Mouse (Mus musculus) left cerebral cortex, adult 8-10 months (tissue): Measurements from ENCODE around the gene Nipal1. TPM values are rescaled to one million over a fixed set of nuclear protein-coding genes. Genes with fewer than 3 reads are reported as not detected.

Experiments used
- DNase-seq, 2 experiments: peaks; one replicate each; pipeline ENCODE4 v3.0.0; 2022; ENCODE audit warnings: low spot score in 2 of 2
- total RNA-seq, 4 experiments: library from RNA; stranded (reverse); gene quantifications; 2 replicates each; pipeline ENCODE4 v1.2.4; 2022

The Nipal1 gene
- total RNA-seq, 4 experiments from 2014 or later = not detected

DNA sequence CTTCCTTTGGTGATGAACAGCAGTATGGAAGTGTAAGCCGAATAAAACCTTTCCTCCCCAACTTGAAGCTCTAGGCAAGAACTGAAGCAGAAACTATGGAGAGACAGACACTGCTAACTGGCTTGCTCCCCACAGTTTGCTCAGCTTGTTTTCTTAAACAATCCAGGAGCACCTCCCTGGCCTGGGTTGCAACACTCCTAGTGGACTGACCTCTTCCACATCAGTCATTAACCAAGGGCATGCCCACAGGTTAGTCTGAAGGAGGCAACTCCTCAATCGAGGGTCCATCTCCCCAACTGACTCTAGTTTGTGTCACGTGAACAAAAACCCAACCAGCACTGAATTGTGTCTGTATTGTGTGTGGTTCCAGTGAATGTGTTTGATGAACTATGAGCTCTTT lies 17.3 kb downstream of the Nipal1 start:
- DNase-seq = no peak

DNA sequence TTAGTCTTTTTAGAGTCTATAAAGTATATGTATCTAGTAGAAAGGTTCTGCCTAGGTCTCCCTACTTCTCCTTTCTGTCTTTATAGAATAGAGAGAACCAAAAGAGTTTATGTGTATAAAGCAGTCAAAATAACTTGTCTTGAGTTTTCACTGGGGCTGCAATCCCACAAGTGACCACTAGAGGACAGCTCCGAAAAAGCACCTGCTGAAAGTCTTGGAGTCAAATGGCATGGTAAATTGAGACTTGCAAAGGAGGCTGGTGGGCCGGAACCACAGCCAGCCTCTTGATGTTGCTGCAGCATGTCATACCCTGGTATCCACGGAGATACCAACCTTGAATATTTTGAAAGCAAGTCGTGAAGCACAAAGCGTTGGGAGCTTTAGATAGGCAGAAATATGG lies 17.7 kb downstream of the Nipal1 start:
- peak in 1 of 2 experiments; percentile 27 for DNase-seq

DNA sequence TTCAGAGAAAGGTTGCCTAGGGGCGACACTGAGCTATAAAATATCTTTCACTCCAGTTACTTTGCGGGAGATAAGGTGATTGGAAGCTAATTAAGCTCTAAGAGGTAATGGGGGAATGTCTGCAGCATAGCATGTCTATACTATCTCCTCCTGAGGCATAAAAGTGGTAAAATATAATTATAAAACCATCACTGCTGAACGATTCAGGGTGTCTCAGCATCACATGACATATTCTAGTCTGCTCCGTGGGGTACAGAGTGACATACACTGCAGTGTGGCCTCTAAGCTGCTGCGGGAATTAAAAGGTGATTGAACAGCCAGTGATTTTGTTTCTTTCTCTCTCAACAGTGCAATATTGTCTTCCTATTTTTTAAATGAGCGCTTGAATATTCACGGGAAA lies 18.8 kb downstream of the Nipal1 start:
- DNase-seq = no peak

DNA sequence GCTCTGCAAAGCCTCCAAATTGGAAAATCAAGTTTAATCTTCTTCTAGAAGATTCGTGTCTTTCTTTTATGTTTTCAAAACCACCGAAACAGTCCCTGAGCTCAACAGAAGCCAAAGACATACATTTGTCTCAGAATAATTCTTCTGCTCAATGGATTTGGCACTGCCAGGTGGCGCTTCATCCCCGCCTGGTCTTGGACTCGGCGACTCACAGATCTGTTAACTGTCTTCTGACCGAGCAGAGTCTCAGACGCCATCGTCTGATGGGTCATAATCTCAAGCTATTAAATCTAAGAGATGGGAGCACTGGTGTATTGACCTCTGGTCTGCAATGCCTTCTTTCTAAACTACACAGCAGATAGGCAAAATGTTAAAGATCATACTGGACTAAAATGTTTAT lies 20.8 kb downstream of the Nipal1 start:
- DNase-seq = no peak

DNA sequence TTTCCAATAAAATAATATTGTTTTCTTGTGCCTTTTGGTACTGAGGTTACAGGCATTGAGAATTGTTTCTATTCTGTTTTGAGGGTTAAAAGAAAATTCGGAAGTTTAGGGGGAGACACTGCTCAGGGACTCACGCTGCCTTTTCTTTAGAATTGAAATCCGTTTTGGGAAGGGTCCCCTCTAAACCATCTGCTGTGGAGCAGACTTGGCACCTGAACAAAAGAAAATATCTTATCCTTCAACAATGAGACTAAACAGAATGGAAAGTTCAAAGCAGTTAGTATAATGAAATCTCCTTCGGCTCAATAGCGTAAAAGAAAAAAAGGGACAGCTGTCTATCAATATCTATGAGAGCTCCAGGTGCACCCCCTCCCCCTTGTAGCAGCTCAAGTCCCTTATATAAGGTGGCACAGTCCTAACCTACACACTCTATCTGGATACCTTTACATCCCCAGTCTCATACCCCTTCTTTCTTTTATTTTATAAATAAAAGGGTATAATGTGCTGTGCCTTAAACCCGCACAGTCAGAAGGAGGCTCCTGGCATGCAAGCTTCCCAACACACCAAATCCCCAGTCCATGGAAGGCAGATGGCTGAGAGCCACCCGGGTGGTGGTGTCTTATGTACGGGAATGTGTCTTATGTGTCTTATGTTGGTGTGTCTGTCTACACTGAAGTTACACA lies 23.6 kb downstream of the Nipal1 start:
- no peak for DNase-seq

DNA sequence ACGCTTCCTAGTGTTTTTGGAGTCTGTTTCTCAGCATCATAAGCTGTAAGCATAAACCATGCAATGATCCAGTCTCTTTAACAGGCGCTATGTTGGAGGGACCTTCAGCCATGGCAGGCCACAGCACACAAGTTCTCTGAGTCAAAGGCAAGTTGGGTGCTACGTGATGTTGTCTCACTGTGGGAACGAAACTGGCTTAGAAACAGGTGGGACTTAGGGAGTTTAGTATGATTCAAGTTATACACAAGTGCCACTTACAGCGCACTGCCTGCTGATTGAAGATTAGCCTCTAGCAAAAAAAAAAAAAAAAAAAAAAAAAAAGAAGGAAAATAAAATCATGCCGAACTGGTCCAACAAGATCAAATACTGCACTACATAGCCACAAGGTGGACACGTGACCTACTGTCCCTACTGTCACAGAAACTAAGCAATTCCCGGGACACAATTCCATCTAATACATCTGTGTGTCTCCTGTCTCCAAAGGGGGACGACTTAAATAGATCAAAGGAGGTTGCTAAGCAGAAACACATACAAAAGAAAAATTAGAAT lies 27.5 kb downstream of the Nipal1 start:
- DNase-seq = no peak

DNA sequence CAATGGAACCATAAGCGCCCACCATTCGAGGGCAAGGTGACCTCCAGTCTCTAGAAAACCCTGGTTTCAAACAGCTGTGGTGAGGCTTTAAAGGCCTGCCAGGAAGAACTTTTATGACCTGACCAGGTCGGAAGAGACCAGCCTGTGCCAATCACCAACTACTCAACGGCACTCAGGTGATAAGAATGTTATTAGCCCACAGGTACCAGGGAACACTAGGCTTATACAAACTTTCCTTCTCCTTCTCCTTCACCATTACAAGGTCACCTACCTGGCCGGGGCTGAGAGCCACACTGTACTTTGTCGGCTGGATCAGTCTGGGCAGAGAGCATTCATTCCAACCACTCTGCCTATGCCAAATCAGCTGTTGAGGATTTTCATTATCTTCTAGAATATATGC lies 33.9 kb downstream of the Nipal1 start:
- DNase-seq = no peak

DNA sequence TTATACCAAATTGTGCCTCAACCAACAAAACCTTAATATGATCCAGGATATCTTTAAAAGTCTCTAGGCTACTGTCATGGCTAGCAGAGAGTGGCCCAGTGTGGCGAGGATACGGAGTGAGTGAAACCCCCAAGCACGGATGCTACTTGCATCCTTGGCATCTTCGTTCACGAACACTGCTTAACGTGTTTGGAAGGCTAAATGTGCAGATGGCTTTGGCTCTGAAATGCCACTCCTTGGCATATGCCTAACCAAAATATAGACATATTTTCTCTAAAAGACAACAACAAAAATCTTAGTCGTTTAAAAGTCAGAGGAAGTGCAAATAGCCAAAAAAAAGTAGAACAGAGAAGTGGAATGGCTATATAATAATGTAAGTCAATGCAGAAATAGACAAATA lies 42.0 kb downstream of the Nipal1 start:
- no peak for DNase-seq

DNA sequence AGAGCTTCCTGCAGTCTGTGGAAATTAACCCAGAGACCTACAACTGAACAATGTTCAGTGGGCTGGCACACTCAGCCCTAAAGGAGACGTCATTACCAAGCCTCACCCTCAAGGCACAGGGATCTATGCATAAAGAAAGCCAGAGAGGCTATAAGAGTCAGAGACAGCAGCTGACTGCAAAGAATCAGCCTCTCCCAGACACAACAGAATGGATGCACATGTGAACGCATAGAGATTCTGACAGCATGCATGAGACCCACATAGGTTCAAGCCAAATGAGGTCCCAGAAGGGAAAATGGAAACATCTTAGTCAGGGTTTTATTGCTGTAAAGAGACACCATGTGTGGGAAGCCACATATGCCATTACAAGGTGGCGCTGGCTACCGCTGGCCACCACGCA lies 42.9 kb downstream of the Nipal1 start:
- DNase-seq = no peak

DNA sequence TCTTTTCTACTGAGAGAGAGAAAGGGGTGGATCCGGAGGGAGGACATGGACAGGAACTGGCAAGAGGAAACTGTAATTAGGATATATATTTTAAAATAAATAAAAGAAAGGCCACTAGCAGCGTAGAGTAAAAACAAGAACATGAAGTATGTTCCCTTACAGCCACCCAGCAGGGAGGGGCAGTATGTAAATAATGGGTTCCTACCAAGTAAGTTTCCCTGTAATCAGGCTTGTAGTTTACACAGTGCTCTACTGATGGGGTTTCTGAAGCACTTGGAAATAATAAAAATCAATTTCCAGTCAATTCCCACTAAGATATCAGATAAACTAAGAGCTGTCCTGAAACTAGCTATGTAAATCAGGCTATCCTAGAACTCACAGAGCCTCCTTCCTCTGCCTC lies 47.1 kb downstream of the Nipal1 start:
- DNase-seq = no peak

DNA sequence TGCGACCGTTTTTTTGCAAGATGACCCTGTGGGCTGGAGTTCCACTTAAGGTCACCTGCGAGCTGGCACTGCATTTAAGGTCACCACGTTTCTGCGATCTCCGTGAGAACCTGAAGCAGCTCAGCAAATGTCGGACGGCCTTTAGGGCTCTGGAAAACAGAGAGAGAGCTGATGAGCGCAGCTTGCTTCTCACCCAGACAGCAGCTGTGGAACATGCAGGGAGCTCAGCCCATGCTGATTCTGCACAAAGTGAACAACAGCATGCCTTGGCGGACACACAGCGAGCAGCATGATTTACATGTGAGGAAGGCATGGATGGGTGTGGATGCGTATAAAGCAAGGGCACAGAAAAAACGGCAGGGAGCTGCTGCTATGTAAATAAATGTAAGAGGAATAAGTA lies 48.9 kb downstream of the Nipal1 start:
- DNase-seq = peak; percentile 4 to 33

DNA sequence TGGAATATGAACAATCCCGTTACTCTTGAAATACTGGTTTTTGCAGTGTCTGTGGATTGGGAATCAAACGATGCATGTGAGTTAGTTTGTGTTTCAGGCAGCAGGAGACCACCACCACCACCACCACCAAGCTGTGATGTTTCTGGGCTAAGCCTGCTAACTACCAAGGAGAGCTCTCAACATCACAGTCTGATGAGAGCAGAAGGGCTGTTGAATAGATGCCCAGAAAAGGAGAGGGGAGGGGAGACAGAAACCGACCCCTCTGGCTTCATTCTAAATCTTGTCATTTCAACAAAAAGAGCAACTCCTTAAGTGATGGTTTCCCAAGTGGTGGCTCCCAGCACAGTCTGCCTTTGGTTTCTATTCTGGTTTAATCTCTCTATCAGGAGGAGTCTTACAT lies 50.7 kb downstream of the Nipal1 start:
- DNase-seq = no peak

DNA sequence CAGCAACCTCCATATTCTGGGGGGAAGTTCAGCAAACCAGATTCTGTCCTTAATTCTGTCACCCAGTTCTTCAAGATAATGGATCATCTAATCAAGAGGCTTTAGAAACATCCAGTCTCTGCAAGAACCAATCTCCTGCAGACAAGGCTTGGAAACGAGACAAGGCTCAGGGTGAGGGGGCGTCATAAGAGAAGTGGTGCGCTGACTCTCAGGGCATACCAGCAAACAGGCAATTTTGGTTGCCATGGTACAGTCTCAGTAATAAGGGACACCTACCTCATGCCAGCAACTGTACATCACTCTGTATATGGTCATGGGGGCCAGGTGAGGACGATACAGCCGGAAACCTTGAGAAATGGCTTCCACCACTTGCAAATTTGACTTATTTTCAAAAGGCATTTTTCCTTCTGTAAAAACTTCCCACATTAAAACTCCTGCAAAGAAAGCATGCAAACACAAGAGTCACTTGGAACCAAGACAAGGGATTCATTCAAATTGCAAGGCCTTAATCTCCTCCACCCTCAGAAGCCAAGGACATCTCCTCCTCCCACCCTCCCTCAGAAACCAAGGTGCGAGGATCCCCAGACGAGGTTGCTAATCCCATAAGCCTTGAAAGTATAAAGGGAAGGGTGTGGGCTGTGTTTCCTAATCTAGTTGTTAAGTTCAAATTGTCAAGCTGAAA lies 51.4 kb downstream of the Nipal1 start:
- DNase-seq = peak in 1 of 2 experiments; percentile 7

DNA sequence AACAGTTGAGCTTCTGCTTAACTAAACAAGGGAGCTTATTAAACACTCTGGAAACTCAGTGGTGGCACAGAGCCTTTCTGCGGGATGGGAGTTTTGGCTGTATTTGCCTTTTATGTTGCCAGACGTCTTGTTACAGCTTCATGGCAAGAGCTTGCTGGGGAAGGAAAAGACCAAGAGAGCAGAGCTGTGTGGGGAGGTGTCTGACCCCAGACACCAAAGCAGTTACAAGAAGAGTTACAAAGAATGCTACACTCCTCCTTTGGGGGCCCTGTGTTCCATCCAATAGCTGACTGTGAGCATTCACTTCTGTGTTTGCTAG lies 51.9 kb downstream of the Nipal1 start:
- DNase-seq = no peak

DNA sequence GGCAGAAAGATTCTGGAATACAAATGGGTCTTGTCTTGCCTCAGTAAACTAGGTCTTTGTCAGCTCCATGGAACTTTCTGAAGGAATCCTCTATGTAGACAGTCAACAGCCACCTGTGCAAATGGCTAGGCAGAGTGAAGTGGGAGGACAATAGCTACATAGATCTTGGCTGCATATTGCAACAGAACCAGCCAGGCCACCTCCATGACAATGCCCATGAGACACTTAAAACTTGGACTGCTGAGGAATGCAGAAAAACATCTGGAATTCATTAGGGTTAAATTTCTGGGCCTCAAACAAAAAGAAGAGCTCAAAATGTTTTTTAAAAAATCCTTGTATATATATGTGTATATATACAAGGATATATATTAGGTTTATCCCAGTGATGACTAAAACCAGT lies 54.6 kb downstream of the Nipal1 start:
- no peak for DNase-seq

DNA sequence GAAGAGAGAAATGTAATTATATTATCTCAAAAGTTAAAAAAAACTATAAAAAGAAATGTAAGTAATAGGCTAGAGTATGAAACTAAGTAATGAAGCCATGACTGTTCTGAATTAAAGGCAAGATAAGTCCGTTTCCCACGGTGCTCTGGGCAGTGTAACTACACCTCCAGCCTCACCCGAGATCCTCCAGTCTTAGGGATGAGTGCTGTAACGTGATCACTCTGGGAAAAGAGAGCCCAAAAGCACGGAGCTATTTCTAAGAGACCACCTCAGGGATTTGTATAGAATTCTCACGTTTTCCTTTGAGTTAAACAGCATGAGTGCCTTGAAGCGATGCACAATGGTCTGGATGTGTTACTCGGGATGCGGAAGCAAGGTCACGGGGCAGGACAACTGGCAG lies 58.5 kb downstream of the Nipal1 start:
- no peak for DNase-seq

DNA sequence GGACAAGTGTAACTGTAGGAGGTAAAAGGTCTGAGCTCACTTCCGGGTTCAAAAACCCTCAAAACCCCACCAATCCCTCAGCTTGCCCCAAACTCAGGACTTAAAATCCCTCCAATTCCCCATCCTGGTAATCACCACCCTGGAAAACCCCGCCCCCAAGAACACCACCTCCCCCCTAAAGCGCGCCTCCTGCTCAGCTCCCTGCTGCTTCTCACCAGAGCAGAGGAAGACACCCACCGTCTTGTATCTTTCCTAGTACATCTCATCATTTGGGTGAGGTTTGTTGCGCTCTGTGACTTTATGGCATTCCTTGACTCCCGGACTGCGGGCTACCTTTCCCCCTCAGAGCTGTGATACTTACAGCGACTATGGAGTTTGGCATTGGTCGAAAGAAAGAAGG lies 59.1 kb downstream of the Nipal1 start:
- DNase-seq = no peak

DNA sequence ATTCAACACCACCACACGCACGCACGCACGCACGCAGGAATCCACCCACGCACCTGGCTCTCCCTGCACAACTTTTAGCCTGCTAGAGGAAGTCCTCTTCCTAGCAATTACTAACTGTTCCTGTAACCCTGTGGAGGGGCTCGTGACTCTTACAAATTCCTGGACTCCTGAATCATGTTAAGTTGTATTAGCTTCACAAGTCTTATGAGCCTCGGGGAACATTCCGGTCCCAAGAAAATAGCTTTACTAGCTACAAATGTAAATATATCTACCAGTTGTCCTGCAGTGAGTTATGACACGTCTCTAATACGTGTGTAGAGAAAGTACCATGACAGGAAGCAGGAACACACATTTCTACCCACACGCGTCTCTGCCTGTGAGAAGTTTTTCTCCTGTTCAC lies 61.9 kb downstream of the Nipal1 start:
- DNase-seq = no peak

DNA sequence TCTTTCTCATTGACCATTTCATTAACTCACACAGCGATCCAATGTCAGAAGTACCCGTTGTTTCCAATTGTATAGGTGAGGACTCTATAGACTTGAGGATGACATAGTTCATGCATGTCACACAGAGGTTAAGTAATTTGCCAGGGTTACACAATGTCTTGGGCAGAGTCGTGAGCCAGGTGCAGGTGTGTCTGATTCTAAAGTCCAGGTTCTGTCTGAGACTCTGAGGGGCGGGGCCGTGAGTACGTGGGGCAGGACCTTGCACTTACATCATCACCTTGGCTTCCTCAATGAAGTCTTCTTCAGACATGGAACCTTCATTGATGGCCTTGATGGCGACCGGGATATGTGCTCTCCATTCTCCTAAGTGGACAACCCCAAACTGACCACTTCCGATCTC lies 62.4 kb downstream of the Nipal1 start:
- DNase-seq = no peak

DNA sequence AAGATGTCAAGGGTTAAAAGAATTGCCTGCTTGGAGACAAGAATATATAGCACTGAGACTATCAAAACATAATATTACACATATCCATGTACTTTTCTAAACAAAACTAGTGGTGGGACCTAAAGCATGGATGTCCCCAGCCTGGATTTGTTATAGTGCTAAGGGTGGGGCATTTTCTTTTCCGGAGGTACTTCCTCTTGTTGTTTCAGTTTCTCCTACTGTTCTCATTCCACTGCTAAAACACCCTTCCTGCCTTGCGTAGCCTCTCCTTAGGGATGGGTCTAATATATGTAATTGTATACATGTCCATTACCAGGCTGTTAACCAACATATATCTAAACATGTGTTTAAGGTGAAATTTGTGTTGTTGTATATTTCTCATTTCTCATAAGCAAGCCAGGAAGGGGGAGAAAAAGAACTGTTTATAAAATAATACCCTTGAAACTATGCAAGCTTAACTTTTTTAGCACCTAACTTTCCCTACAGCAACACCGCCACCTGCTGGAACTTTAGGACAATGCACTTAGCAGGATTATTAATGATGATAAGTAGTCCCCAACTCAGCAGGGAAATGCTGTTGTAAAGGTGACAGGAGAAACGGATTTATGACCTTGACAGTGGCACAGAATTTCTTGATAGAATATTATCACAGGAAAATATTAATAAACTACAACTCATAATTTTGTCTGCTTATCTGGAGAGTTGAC lies 63.1 kb downstream of the Nipal1 start:
- DNase-seq = peak in 1 of 2 experiments; percentile 46

DNA sequence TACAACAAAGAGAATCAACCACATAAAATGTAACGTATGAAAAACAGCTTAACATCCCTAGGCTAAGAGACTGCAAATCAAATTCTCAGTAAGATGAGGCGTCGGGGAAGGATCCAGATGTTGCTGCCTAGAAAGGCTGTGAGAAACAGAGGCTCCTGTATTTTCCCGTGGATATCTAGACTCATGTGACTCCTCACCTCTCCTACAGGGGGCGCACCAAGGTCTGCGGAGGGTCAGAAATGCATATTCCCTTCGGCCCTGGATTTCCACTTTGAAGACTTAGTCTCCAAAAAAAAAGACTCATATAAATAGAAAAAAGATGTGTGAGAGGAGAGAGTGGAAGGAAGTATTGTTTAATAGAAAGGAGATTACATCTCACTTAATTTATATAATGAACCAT lies 73.0 kb downstream of the Nipal1 start:
- DNase-seq = no peak
